Mouse (Mus musculus) embryonic facial prominence, embryonic 15.5 days (tissue): ENCODE measurements at regions not wholly inside any gene's neighbourhood (a gene's known extent, or its start where the extent isn't known, plus 50 kb on each side); places are given as distances from the start of the nearest gene placed in this dataset.

ENCODE experiments used
- ATAC-seq: fragments of 200-750 bp; cut with Nextera tagmentation; 2 replicates; pipeline ENCODE4 v1.8.0; 2017; ENCODE audit warnings: low read depth, moderate TSS enrichment; ENCODE audit not compliant: insufficient number of reproducible peaks, low FRiP score, low TSS enrichment
- H3K27ac ChIP-seq: fragments of 300-500 bp; sonication (generic); replicated peaks from 2 replicates; pipeline ENCODE4 v1.5.1; 2015; ENCODE audit warnings: mild to moderate bottlenecking, inconsistent platforms
- H3K27me3 ChIP-seq: fragments of 300-500 bp; sonication (generic); 2 replicates; pipeline ENCODE4 v1.6.1; 2015; ENCODE audit warnings: inconsistent platforms
- H3K36me3 ChIP-seq: fragments of 300-500 bp; sonication (generic); 2 replicates; pipeline ENCODE4 v1.6.1; 2015; ENCODE audit warnings: mild to moderate bottlenecking, inconsistent platforms
- H3K4me1 ChIP-seq: fragments of 300-500 bp; sonication (generic); 2 replicates; pipeline ENCODE4 v1.6.1; 2015; ENCODE audit warnings: inconsistent platforms
- H3K4me2 ChIP-seq: fragments of 300-500 bp; sonication (generic); replicated peaks from 2 replicates; pipeline ENCODE4 v1.6.1; 2015; ENCODE audit warnings: mild to moderate bottlenecking, inconsistent platforms
- H3K4me3 ChIP-seq: fragments of 300-500 bp; sonication (generic); replicated peaks from 2 replicates; pipeline ENCODE4 v1.5.1; 2015; ENCODE audit warnings: mild to moderate bottlenecking, inconsistent platforms
- H3K9ac ChIP-seq: fragments of 300-500 bp; sonication (generic); 2 replicates; pipeline ENCODE4 v1.6.1; 2015; ENCODE audit warnings: inconsistent platforms
- H3K9me3 ChIP-seq: fragments of 300-500 bp; sonication (generic); replicated peaks from 2 replicates; pipeline ENCODE4 v1.6.1; 2016; ENCODE audit warnings: inconsistent platforms
- WGBS: fragments of 180-500 bp; shearing (Covaris S2); methylation state at CpG from one replicate; pipeline ENCODE4 v1.1.7; 2015; 5-methylcytosine and 5-hydroxymethylcytosine counted together

GRCm38 (mm10) chr13:99056432-99057292 is 72.3 kb upstream of the 1700024P04Rik start:
- peaks cover 8% of the 10 kb centered on the region; the same call in 1 of the 2 replicates for H3K4me1 ChIP-seq
- no peaks in the 10 kb centered on the region for H3K36me3 ChIP-seq
- no peaks in the 10 kb centered on the region for H3K27me3 ChIP-seq
- WGBS, result 67% methylated on average over 19 of the region's 19 CpGs
- H3K9ac ChIP-seq, result no peak overlapping the region
- H3K4me3 ChIP-seq, result no peak overlapping the region
- H3K27ac ChIP-seq, result peak overlapping the region; percentile 63; the same call in 1 of the 2 replicates
- ATAC-seq, result no peak
- H3K4me2 ChIP-seq, result no peak overlapping the region
- no peaks in the 10 kb centered on the region for H3K9me3 ChIP-seq

- ATAC-seq, result peak; percentile 64; the same call in 1 of the 2 replicates
- H3K9me3 ChIP-seq, result no peaks in the 10 kb centered on the region
- H3K4me3 ChIP-seq, result no peak overlapping the region
- H3K36me3 ChIP-seq, result no peaks in the 10 kb centered on the region
- H3K4me1 ChIP-seq, result peaks cover 8% of the 10 kb centered on the region; the same call in 1 of the 2 replicates
- peak overlapping the region; percentile 15; the same call in 1 of the 2 replicates for H3K4me2 ChIP-seq
- peak overlapping the region; percentile 63 for H3K27ac ChIP-seq
- 21% methylated on average over 11 of the region's 11 CpGs for WGBS
- H3K9ac ChIP-seq, result no peak overlapping the region
- H3K27me3 ChIP-seq, result no peaks in the 10 kb centered on the region
Measured at GRCm38 (mm10) chr13:99055609-99056321, 71.4 kb upstream of the 1700024P04Rik start.

- H3K36me3 ChIP-seq, result no peaks in the 10 kb centered on the region
- no peaks in the 10 kb centered on the region for H3K27me3 ChIP-seq
- no peak overlapping the region for H3K27ac ChIP-seq
- H3K4me2 ChIP-seq, result no peak overlapping the region
- H3K9ac ChIP-seq, result no peak overlapping the region
- H3K9me3 ChIP-seq, result no peaks in the 10 kb centered on the region
- ATAC-seq, result no peak
- WGBS, result 86% methylated on average over 1 of the region's 1 CpGs
- peaks cover 8% of the 10 kb centered on the region; the same call in 1 of the 2 replicates for H3K4me1 ChIP-seq
- no peak overlapping the region for H3K4me3 ChIP-seq
Measured at GRCm38 (mm10) chr13:99052076-99052475, 67.7 kb upstream of the 1700024P04Rik start.

GRCm38 (mm10) chr13:99049699-99050098 is 65.3 kb upstream of the 1700024P04Rik start:
- Histone ChIP-seq H3K4me2 (no peak overlapping the region), H3K36me3 (no peaks in the 10 kb centered on the region), H3K27ac (no peak overlapping the region), H3K4me3 (no peak overlapping the region), H3K9ac (no peak overlapping the region), H3K27me3 (no peaks in the 10 kb centered on the region), H3K4me1 (no peaks in the 10 kb centered on the region), H3K9me3 (no peaks in the 10 kb centered on the region)
- WGBS, result 39% methylated on average over 4 of the region's 4 CpGs
- no peak for ATAC-seq

GRCm38 (mm10) chr13:99048651-99049100 is 64.3 kb upstream of the 1700024P04Rik start:
- Histone ChIP-seq H3K4me2 (no peak overlapping the region), H3K27ac (no peak overlapping the region), H3K9ac (no peak overlapping the region), H3K27me3 (no peaks in the 10 kb centered on the region), H3K4me3 (no peak overlapping the region), H3K9me3 (no peaks in the 10 kb centered on the region), H3K4me1 (no peaks in the 10 kb centered on the region), H3K36me3 (no peaks in the 10 kb centered on the region)
- no peak for ATAC-seq
- 78% methylated on average over 5 of the region's 5 CpGs for WGBS

DNA sequence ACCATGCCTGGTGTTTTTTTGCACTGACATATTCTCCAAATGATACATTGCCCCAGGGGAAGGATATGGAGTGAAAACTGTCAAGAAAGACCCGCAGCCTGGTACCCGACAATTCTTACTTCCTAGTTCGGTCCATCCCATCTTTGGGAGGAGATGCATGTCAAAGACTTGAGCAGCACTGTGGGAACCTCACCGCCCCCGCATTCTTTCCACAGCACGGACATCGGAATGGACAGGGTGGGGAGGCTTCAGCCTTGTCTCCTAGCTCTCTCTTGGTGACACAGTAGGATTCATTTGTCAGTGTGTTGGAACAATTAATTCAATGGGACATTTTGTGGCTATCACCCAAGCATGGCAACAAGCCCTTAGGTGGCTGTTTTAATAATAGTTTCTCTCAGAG is 62.9 kb upstream of the 1700024P04Rik start:
- H3K4me2 ChIP-seq, result no peak overlapping the region
- no peak overlapping the region for H3K27ac ChIP-seq
- no peaks in the 10 kb centered on the region for H3K36me3 ChIP-seq
- ATAC-seq, result no peak
- H3K4me1 ChIP-seq, result no peaks in the 10 kb centered on the region
- H3K4me3 ChIP-seq, result no peak overlapping the region
- WGBS, result 70% methylated on average over 7 of the region's 7 CpGs
- H3K27me3 ChIP-seq, result no peaks in the 10 kb centered on the region
- no peak overlapping the region for H3K9ac ChIP-seq
- no peaks in the 10 kb centered on the region for H3K9me3 ChIP-seq

DNA sequence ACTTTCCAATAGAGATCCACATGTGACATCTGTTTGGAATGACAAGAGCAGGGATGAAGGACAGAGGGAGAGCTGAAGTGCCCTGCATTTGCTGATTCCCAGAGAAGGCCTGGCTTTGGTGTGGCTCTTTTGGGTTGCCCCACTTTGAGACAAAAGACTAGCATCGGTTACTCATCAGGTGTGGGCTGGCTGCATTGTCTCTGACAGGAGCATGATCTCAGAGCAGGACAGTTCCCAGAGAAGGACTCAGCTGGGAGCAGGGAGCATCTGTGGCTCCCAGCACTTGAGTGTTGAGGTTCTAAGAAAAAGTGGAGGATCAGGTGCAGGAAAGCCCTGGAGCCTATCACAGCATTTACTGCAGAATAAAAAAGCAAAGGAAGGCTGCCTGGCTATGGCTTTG is 62.4 kb upstream of the 1700024P04Rik start:
- 77% methylated on average over 1 of the region's 1 CpGs for WGBS
- Histone ChIP-seq H3K9me3 (no peaks in the 10 kb centered on the region), H3K27ac (no peak overlapping the region), H3K4me2 (no peak overlapping the region), H3K9ac (no peak overlapping the region), H3K27me3 (no peaks in the 10 kb centered on the region), H3K4me3 (no peak overlapping the region), H3K4me1 (no peaks in the 10 kb centered on the region), H3K36me3 (no peaks in the 10 kb centered on the region)
- no peak for ATAC-seq

- Histone ChIP-seq H3K27me3 (no peaks in the 10 kb centered on the region), H3K4me2 (no peak overlapping the region), H3K4me3 (no peak overlapping the region), H3K36me3 (no peaks in the 10 kb centered on the region), H3K27ac (no peak overlapping the region), H3K9me3 (no peaks in the 10 kb centered on the region), H3K9ac (no peak overlapping the region), H3K4me1 (0 out of 2 replicates have a peak, but pooled peaks cover 9% of the 10 kb centered on the region)
- no peak for ATAC-seq
- 84% methylated on average over 6 of the region's 6 CpGs for WGBS
Measured at GRCm38 (mm10) chr13:99042086-99042485, 57.7 kb upstream of the 1700024P04Rik start.

DNA sequence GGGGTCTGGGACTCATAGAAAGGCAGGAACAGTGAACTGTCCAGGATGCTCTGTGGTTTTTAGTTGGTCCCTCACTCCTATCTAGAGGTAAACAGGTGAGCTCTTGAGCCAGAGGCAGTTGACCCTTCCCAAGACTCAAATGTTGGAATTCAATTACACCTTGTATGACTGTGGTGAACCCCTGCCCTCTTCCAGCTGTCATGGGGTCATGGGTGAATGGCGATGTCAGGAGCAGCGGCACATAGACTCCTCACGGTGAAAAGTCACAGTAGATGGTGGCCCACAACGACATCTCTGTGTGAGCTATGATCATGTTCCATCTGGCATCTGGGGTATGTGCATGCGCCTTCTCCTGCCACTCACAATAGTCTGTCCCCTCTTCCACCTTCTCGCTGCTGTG is 56.9 kb upstream of the 1700024P04Rik start:
- WGBS, result 89% methylated on average over 6 of the region's 6 CpGs
- no peak overlapping the region for H3K4me2 ChIP-seq
- H3K9ac ChIP-seq, result no peak overlapping the region

GRCm38 (mm10) chr13:99040846-99041245 is 56.5 kb upstream of the 1700024P04Rik start:
- no peak for ATAC-seq
- Histone ChIP-seq H3K4me3 (no peak overlapping the region), H3K4me2 (no peak overlapping the region), H3K9ac (no peak overlapping the region), H3K27ac (no peak overlapping the region), H3K4me1 (0 out of 2 replicates have a peak, but pooled peaks cover 9% of the 10 kb centered on the region), H3K27me3 (no peaks in the 10 kb centered on the region), H3K9me3 (no peaks in the 10 kb centered on the region), H3K36me3 (no peaks in the 10 kb centered on the region)
- WGBS, result 86% methylated on average over 6 of the region's 6 CpGs

More for the DNA sequence above, 56.9 kb upstream of the 1700024P04Rik start:
- ATAC-seq, result no peak
- no peaks in the 10 kb centered on the region for H3K36me3 ChIP-seq
- 0 out of 2 replicates have a peak, but pooled peaks cover 9% of the 10 kb centered on the region for H3K4me1 ChIP-seq
- H3K27ac ChIP-seq, result no peak overlapping the region
- no peak overlapping the region for H3K4me3 ChIP-seq
- no peaks in the 10 kb centered on the region for H3K9me3 ChIP-seq
- H3K27me3 ChIP-seq, result no peaks in the 10 kb centered on the region

DNA sequence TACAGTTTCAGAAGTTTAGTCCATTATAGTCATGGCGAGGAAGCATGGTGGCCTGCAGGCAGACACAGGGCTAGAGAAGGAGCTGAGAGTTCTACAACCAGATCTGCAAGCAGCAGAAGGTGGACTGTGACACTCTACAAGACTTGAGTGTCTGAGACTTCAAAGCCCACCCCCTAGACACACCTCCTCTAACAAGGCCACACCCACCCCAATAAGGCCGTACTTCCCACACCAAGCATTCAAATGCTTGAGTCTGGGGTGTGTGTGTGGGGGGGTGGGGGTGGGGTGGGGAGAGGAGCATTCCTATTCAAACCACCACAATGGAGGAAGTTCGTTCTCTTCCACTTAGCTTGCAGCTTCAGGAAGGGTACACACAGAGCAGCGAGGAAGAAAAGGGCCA is 55.8 kb upstream of the 1700024P04Rik start:
- no peaks in the 10 kb centered on the region for H3K36me3 ChIP-seq
- H3K9me3 ChIP-seq, result no peaks in the 10 kb centered on the region
- no peak overlapping the region for H3K9ac ChIP-seq
- H3K4me1 ChIP-seq, result 0 out of 2 replicates have a peak, but pooled peaks cover 9% of the 10 kb centered on the region
- no peak overlapping the region for H3K4me3 ChIP-seq
- WGBS, result 75% methylated on average over 4 of the region's 4 CpGs
- H3K27ac ChIP-seq, result no peak overlapping the region
- H3K4me2 ChIP-seq, result no peak overlapping the region
- no peaks in the 10 kb centered on the region for H3K27me3 ChIP-seq
- 0 out of 2 replicates have a peak, but pooled peaks have one; percentile 35 for ATAC-seq
